Mouse (Mus musculus): ENCODE results near the gene Fgfr2. TPM values are rescaled to one million over a fixed set of nuclear protein-coding genes. Genes with fewer than 3 reads are reported as not detected.

Fgfr2 gene
- polyA plus RNA-seq, 1 experiment from 2014 or later = 24.1 TPM

GRCm38 (mm10) chr7:131807257-131807656 is 1315.9 kb downstream of the Fgfr2 start:
- 61% methylated on average over 2 of the region's 2 CpGs for WGBS
- ATAC-seq = no peak
- Histone ChIP-seq H3K4me1 (ENCODE audit: control insufficient read depth, insufficient read depth, low read depth, low read length) (no peaks in the 10 kb centered on the region), H3K9ac (ENCODE audit: low read depth, low read length) (no peak overlapping the region), H3K36me3 (ENCODE audit: control insufficient read depth, insufficient read depth, low read length) (no peaks in the 10 kb centered on the region), H3K4me3 (ENCODE audit: low read length) (no peak overlapping the region), H3K4me2 (ENCODE audit: low read length) (no peak overlapping the region), H3K27me3 (replicated peaks; ENCODE audit: control insufficient read depth, insufficient read depth, low read length) (no peaks in the 10 kb centered on the region), H3K27ac (ENCODE audit: low read depth, low read length) (no peak overlapping the region), H3K9me3 (ENCODE audit: control insufficient read depth, low read length) (no peaks in the 10 kb centered on the region)

GRCm38 (mm10) chr7:131805525-131806202 is 1317.5 kb downstream of the Fgfr2 start:
- Histone ChIP-seq H3K9me3 (ENCODE audit: control insufficient read depth, low read length) (no peaks in the 10 kb centered on the region), H3K27me3 (replicated peaks; ENCODE audit: control insufficient read depth, insufficient read depth, low read length) (no peaks in the 10 kb centered on the region), H3K4me1 (ENCODE audit: control insufficient read depth, insufficient read depth, low read depth, low read length) (no peaks in the 10 kb centered on the region; the same call in 1 of the 2 replicates), H3K36me3 (ENCODE audit: control insufficient read depth, insufficient read depth, low read length) (no peaks in the 10 kb centered on the region), H3K4me3 (ENCODE audit: low read length) (no peak overlapping the region), H3K9ac (ENCODE audit: low read depth, low read length) (no peak overlapping the region), H3K4me2 (ENCODE audit: low read length) (no peak overlapping the region), H3K27ac (ENCODE audit: low read depth, low read length) (no peak overlapping the region)
- ATAC-seq = no peak
- WGBS = 27% methylated on average over 9 of the region's 9 CpGs

- ATAC-seq = no peak
- no peaks in the 10 kb centered on the region for H3K36me3 ChIP-seq (ENCODE audit: control insufficient read depth, insufficient read depth, low read length)
- 46% methylated on average over 6 of the region's 6 CpGs for WGBS
Observed at GRCm38 (mm10) chr7:131800416-131801045, 1322.6 kb downstream of the Fgfr2 start.

GRCm38 (mm10) chr7:131797161-131797560 is 1326.0 kb downstream of the Fgfr2 start:
- H3K9me3 ChIP-seq (ENCODE audit: control insufficient read depth, low read length) = no peaks in the 10 kb centered on the region
- no peak overlapping the region for H3K4me3 ChIP-seq (ENCODE audit: low read length)
- no peak overlapping the region for H3K9ac ChIP-seq (ENCODE audit: low read depth, low read length)
- no peaks in the 10 kb centered on the region for H3K36me3 ChIP-seq (ENCODE audit: control insufficient read depth, insufficient read depth, low read length)
- no peaks in the 10 kb centered on the region for H3K27me3 ChIP-seq (replicated peaks; ENCODE audit: control insufficient read depth, insufficient read depth, low read length)
- no peaks in the 10 kb centered on the region; the same call in 1 of the 2 replicates for H3K4me1 ChIP-seq (ENCODE audit: control insufficient read depth, insufficient read depth, low read depth, low read length)
- no peak for ATAC-seq
- WGBS = 42% methylated on average over 6 of the region's 6 CpGs
- no peak overlapping the region for H3K27ac ChIP-seq (ENCODE audit: low read depth, low read length)
- H3K4me2 ChIP-seq (ENCODE audit: low read length) = no peak overlapping the region

More at GRCm38 (mm10) chr7:131800416-131801045, 1322.6 kb downstream of the Fgfr2 start:
- no peak overlapping the region for H3K4me3 ChIP-seq (ENCODE audit: low read length)
- no peak overlapping the region for H3K4me2 ChIP-seq (ENCODE audit: low read length)
- no peak overlapping the region for H3K27ac ChIP-seq (ENCODE audit: low read depth, low read length)
- no peaks in the 10 kb centered on the region for H3K9me3 ChIP-seq (ENCODE audit: control insufficient read depth, low read length)
- no peak overlapping the region for H3K9ac ChIP-seq (ENCODE audit: low read depth, low read length)
- no peaks in the 10 kb centered on the region for H3K27me3 ChIP-seq (replicated peaks; ENCODE audit: control insufficient read depth, insufficient read depth, low read length)
- H3K4me1 ChIP-seq (ENCODE audit: control insufficient read depth, insufficient read depth, low read depth, low read length) = no peaks in the 10 kb centered on the region; the same call in 1 of the 2 replicates

GRCm38 (mm10) chr7:131788595-131789206 is 1334.4 kb downstream of the Fgfr2 start:
- H3K27me3 ChIP-seq (replicated peaks; ENCODE audit: control insufficient read depth, insufficient read depth, low read length) = no peaks in the 10 kb centered on the region
- H3K9me3 ChIP-seq (ENCODE audit: control insufficient read depth, low read length) = no peaks in the 10 kb centered on the region
- WGBS = 23% methylated on average over 10 of the region's 10 CpGs
- ATAC-seq = no peak
- H3K9ac ChIP-seq (ENCODE audit: low read depth, low read length) = no peak overlapping the region
- no peak overlapping the region for H3K27ac ChIP-seq (ENCODE audit: low read depth, low read length)
- H3K4me1 ChIP-seq (ENCODE audit: control insufficient read depth, insufficient read depth, low read depth, low read length) = no peaks in the 10 kb centered on the region; the same call in 1 of the 2 replicates
- peak overlapping the region; percentile 16 for H3K4me2 ChIP-seq (ENCODE audit: low read length)
- H3K4me3 ChIP-seq (ENCODE audit: low read length) = 0 out of 2 replicates have a peak overlapping the region, but pooled peaks have one; percentile 2
- no peaks in the 10 kb centered on the region for H3K36me3 ChIP-seq (ENCODE audit: control insufficient read depth, insufficient read depth, low read length)

- Histone ChIP-seq H3K9me3 (ENCODE audit: control insufficient read depth, low read length) (no peaks in the 10 kb centered on the region), H3K27ac (ENCODE audit: low read depth, low read length) (no peak overlapping the region), H3K4me3 (ENCODE audit: low read length) (no peak overlapping the region), H3K27me3 (replicated peaks; ENCODE audit: control insufficient read depth, insufficient read depth, low read length) (no peaks in the 10 kb centered on the region), H3K36me3 (ENCODE audit: control insufficient read depth, insufficient read depth, low read length) (no peaks in the 10 kb centered on the region), H3K4me2 (ENCODE audit: low read length) (no peak overlapping the region), H3K9ac (ENCODE audit: low read depth, low read length) (no peak overlapping the region), H3K4me1 (ENCODE audit: control insufficient read depth, insufficient read depth, low read depth, low read length) (no peaks in the 10 kb centered on the region; the same call in 1 of the 2 replicates)
- WGBS = 92% methylated on average over 3 of the region's 3 CpGs
- ATAC-seq = peak; percentile 54; the same call in 1 of the 2 replicates
Observed at GRCm38 (mm10) chr7:131785721-131786120, 1337.4 kb downstream of the Fgfr2 start.

- no peak overlapping the region for H3K4me2 ChIP-seq (ENCODE audit: low read length)
- H3K9me3 ChIP-seq (ENCODE audit: control insufficient read depth, low read length) = no peaks in the 10 kb centered on the region
- H3K4me1 ChIP-seq (ENCODE audit: control insufficient read depth, insufficient read depth, low read depth, low read length) = peaks cover 19% of the 10 kb centered on the region
- no peak overlapping the region for H3K4me3 ChIP-seq (ENCODE audit: low read length)
- no peak overlapping the region for H3K27ac ChIP-seq (ENCODE audit: low read depth, low read length)
- no peak overlapping the region for H3K9ac ChIP-seq (ENCODE audit: low read depth, low read length)
- no peaks in the 10 kb centered on the region for H3K36me3 ChIP-seq (ENCODE audit: control insufficient read depth, insufficient read depth, low read length)
- WGBS = 41% methylated on average over 24 of the region's 24 CpGs
- H3K27me3 ChIP-seq (replicated peaks; ENCODE audit: control insufficient read depth, insufficient read depth, low read length) = peaks cover 6% of the 10 kb centered on the region
- ATAC-seq = no peak; the same call in 1 of the 2 replicates
Observed at GRCm38 (mm10) chr7:131778271-131778985, 1344.7 kb downstream of the Fgfr2 start.

GRCm38 (mm10) chr7:131777461-131778270 is 1345.5 kb downstream of the Fgfr2 start:
- peaks cover 19% of the 10 kb centered on the region for H3K4me1 ChIP-seq (ENCODE audit: control insufficient read depth, insufficient read depth, low read depth, low read length)
- no peak overlapping the region for H3K27ac ChIP-seq (ENCODE audit: low read depth, low read length)
- ATAC-seq = peak; percentile 86
- H3K9me3 ChIP-seq (ENCODE audit: control insufficient read depth, low read length) = no peaks in the 10 kb centered on the region
- peaks cover 6% of the 10 kb centered on the region for H3K27me3 ChIP-seq (replicated peaks; ENCODE audit: control insufficient read depth, insufficient read depth, low read length)
- H3K36me3 ChIP-seq (ENCODE audit: control insufficient read depth, insufficient read depth, low read length) = no peaks in the 10 kb centered on the region
- peak overlapping the region; percentile 5; the same call in 1 of the 2 replicates for H3K4me2 ChIP-seq (ENCODE audit: low read length)
- WGBS = 13% methylated on average over 10 of the region's 10 CpGs
- H3K4me3 ChIP-seq (ENCODE audit: low read length) = no peak overlapping the region
- H3K9ac ChIP-seq (ENCODE audit: low read depth, low read length) = no peak overlapping the region
